Mouse (Mus musculus): ENCODE measurements around the gene Unc45b.

DNA sequence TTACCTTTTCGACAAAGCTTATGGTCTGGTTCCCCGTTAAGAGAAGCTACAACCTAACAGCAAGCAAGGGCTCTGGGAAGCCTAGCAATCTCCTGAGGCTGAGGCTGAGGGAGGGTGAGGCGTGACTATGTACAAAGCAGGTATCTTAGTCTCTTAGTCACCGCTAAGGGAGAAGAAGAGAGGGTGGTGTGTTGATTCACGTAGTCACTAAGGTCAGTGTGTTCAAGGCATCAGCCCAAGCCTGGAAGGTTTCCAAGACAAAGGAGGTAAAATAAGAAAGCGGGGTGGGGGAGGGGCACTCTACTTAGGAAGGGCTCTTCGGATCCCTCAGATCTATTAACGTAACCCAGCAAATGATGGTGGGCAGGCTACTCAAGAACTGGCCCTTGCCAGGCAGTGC is 48.8 kb upstream of the Unc45b start:
- TF ChIP-seq POLR2A (IDR thresholded peaks at IDR 0.05; ENCODE audit: control insufficient read depth, extremely low read depth, insufficient read depth, low read length, poor library complexity) (no peak), CTCF (IDR thresholded peaks at IDR 0.05; ENCODE audit: borderline replicate concordance, control insufficient read depth, extremely low read depth, insufficient read depth, low read length, poor library complexity) (no peak)
